Mouse (Mus musculus) G1E-ER4 (cell line): Measurements from ENCODE around the gene Diaph3. TPM values are rescaled to one million over a fixed set of nuclear protein-coding genes. Genes with fewer than 3 reads are reported as not detected.

Experiments used
- GATA1 ChIP-seq: IDR thresholded peaks from one replicate; pipeline ENCODE4 v1.8.0; 2012; ENCODE audit warnings: low read length, inconsistent platforms
- polyA plus RNA-seq: library from polyadenylated mRNA; stranded (reverse); fragments of >175 nt; gene quantifications from 2 replicates; pipeline ENCODE4 v1.2.3, GENCODE M21; 2012

Diaph3 gene
- polyA plus RNA-seq, 1 experiment = 118 TPM

GRCm38 (mm10) chr14:86736646-86737045 is 404.4 kb downstream of the Diaph3 start:
- no peak for TF ChIP-seq GATA1

- no peak for TF ChIP-seq GATA1
Observed at GRCm38 (mm10) chr14:86731300-86731699, 409.7 kb downstream of the Diaph3 start.

- TF ChIP-seq GATA1 = no peak
Observed at GRCm38 (mm10) chr14:86729617-86730098, 411.4 kb downstream of the Diaph3 start.

- no peak for TF ChIP-seq GATA1
Observed at GRCm38 (mm10) chr14:86727538-86728045, 413.4 kb downstream of the Diaph3 start.

GRCm38 (mm10) chr14:86721768-86722167 is 419.3 kb downstream of the Diaph3 start:
- no peak for TF ChIP-seq GATA1

GRCm38 (mm10) chr14:86721082-86721481 is 420.0 kb downstream of the Diaph3 start:
- no peak for TF ChIP-seq GATA1

GRCm38 (mm10) chr14:86714088-86714690 is 426.8 kb downstream of the Diaph3 start:
- no peak for TF ChIP-seq GATA1

GRCm38 (mm10) chr14:86704080-86704479 is 437.0 kb downstream of the Diaph3 start:
- no peak for TF ChIP-seq GATA1

GRCm38 (mm10) chr14:86701145-86701544 is 439.9 kb downstream of the Diaph3 start:
- TF ChIP-seq GATA1 = no peak

GRCm38 (mm10) chr14:86697887-86698286 is 443.1 kb downstream of the Diaph3 start:
- no peak for TF ChIP-seq GATA1

- no peak for TF ChIP-seq GATA1
Observed at GRCm38 (mm10) chr14:86692714-86693113, 448.3 kb downstream of the Diaph3 start.

GRCm38 (mm10) chr14:86691298-86691697 is 449.7 kb downstream of the Diaph3 start:
- no peak for TF ChIP-seq GATA1

- TF ChIP-seq GATA1 = no peak
Observed at GRCm38 (mm10) chr14:86684585-86685503, 456.2 kb downstream of the Diaph3 start.

- TF ChIP-seq GATA1 = no peak
Observed at GRCm38 (mm10) chr14:86681951-86682350, 459.1 kb downstream of the Diaph3 start.

GRCm38 (mm10) chr14:86678992-86679391 is 462.0 kb downstream of the Diaph3 start:
- TF ChIP-seq GATA1 = no peak

GRCm38 (mm10) chr14:86678179-86678780 is 462.8 kb downstream of the Diaph3 start:
- no peak for TF ChIP-seq GATA1
